Mouse (Mus musculus) olfactory bulb, adult 2 months (tissue): ENCODE data around the gene Tpst2. TPM values are rescaled to one million over a fixed set of nuclear protein-coding genes. Genes with fewer than 3 reads are reported as not detected.
A peak's percentile ranks its signal among the peaks of the same experiment; 100 is the strongest.

Source experiments
- H3K27ac ChIP-seq: fragments of 200-500 bp; 2 replicates; pipeline ENCODE4 v1.5.1; 2012; ENCODE audit warnings: low read depth, low read length; ENCODE audit not compliant: insufficient read depth
- H3K4me1 ChIP-seq: fragments of 200-500 bp; 2 replicates; pipeline ENCODE4 v1.6.1; 2012; ENCODE audit warnings: low read length; ENCODE audit not compliant: control insufficient read depth, insufficient read depth
- H3K4me3 ChIP-seq: fragments of 200-500 bp; 2 replicates; pipeline ENCODE4 v1.5.1; 2012; ENCODE audit warnings: mild to moderate bottlenecking, low read depth, low read length, moderate library complexity; ENCODE audit not compliant: insufficient read depth
- CTCF ChIP-seq: fragments of 200-500 bp; IDR thresholded peaks from 2 replicates; pipeline ENCODE4 v1.5.1; 2012; ENCODE audit warnings: low read depth, mild to moderate bottlenecking, low read length, moderate library complexity; ENCODE audit not compliant: insufficient read depth
- POLR2A ChIP-seq: fragments of 200-500 bp; IDR thresholded peaks from 2 replicates; pipeline ENCODE4 v1.6.1; 2012; ENCODE audit warnings: mild to moderate bottlenecking, low read depth, low read length, moderate library complexity; ENCODE audit not compliant: insufficient read depth
- WGBS: fragments of 180-500 bp; shearing (Covaris S2); methylation state at CpG from one replicate; pipeline ENCODE4 v1.1.7; 2018; 5-methylcytosine and 5-hydroxymethylcytosine counted together
- polyA plus RNA-seq: library from polyadenylated mRNA; stranded (reverse); fragments of >200 nt; gene quantifications from 2 replicates; pipeline ENCODE4 v1.2.4, GENCODE M21; 2012; ENCODE audit warnings: low replicate concordance; ENCODE audit not compliant: missing spikeins, insufficient read depth, insufficient read length

Gene Tpst2
- polyA plus RNA-seq, 1 experiment: not detected

GRCm38 (mm10) chr5:112323246-112323645 is 46.8 kb downstream of the Tpst2 start:
- WGBS: 89% methylated on average over 6 of the region's 6 CpGs
- TF ChIP-seq POLR2A (no peak), CTCF (no peak)
- Histone ChIP-seq H3K27ac (no peak overlapping the region), H3K4me3 (no peak overlapping the region), H3K4me1 (peaks cover 37% of the 10 kb centered on the region)

GRCm38 (mm10) chr5:112324637-112325545 is 48.4 kb downstream of the Tpst2 start:
- WGBS: 28% methylated on average over 24 of the region's 24 CpGs
- no peak overlapping the region for H3K27ac ChIP-seq

DNA sequence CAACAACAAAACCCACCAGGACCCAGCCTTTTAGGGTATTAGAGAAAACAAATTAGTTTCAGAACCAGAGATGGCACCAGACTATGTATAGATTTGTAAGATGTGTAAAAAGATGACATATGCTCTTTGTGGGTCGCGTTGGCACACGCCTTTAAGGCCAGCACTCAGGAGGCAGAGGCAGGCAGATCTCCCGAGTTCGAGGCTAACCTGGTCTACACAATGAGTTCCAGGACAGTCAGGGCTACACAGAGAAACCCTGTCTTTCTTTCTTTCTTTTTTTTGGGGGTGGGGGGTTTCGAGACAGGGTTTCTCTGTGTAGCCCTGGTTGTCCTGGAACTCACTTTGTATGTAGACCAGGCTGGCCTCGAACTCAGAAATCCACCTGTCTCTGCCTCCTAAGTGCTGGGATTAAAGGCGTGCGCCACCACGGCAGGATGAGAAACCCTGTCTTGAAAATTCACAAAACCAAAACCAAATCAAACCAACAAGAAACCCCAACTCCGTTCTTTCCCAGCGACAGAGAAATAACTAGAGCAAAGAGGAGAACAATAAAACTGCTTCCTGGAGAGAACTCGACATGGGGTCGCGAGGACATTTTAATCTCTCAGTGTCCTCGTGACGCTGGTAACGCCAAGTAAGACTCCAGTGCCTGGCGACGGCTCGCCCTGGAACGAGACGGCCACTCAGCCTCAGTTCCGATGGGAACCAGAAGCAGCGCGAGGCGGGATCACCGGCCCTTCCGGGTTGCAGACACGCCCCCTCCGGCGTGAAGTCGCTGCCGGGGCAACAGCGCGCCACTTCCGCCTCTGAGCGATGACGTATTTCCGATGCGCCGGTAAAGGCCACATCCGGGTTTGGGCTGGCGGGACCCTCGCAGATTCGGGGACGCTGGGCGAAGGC is 49.3 kb downstream of the Tpst2 start, which contains the start of gene Tfip11:
Gene Tfip11, plus strand, starts transcription at position 813 of the 900 bp plus-strand sequence.
- Histone ChIP-seq H3K4me3 (peak within 1 kb of the TSS; percentile 70), H3K4me1 (peaks cover 24% of the 10 kb centered on the region), H3K27ac (peak within 1 kb of the TSS; percentile 52)
- TF ChIP-seq POLR2A (peak; percentile 77), CTCF (no peak)
- 8% methylated on average over 48 of the region's 48 CpGs for WGBS

More at GRCm38 (mm10) chr5:112324637-112325545, 48.4 kb downstream of the Tpst2 start:
- TF ChIP-seq POLR2A: no peak
- TF ChIP-seq CTCF: no peak
- Histone ChIP-seq H3K4me3 (no peak overlapping the region), H3K4me1 (peaks cover 33% of the 10 kb centered on the region)

- H3K4me1 ChIP-seq: peaks cover 19% of the 10 kb centered on the region
- H3K4me3 ChIP-seq: peak overlapping the region; percentile 70
- TF ChIP-seq POLR2A (no peak; the same call in 1 of the 2 replicates), CTCF (no peak)
- 2% methylated on average over 33 of the region's 33 CpGs for WGBS
- H3K27ac ChIP-seq: no peak overlapping the region
Observed at GRCm38 (mm10) chr5:112326446-112327009, 50.0 kb downstream of the Tpst2 start.

DNA sequence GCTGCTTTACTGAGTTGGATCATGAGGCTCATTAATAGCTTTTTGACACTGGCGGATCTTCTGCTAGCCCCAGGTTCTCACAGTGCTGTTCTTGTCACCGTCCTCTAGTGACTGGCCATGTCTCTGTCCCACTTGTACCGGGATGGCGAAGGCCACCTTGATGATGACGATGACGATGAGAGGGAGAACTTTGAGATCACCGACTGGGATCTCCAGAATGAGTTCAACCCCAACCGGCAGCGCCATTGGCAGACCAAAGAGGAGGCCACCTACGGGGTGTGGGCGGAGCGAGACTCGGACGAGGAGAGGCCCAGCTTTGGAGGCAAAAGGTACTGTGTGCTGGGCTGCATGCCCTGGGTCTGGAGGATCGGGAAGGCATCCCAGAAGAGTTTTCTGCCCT is 51.4 kb downstream of the Tpst2 start:
- TF ChIP-seq POLR2A (no peak), CTCF (no peak)
- Histone ChIP-seq H3K4me1 (peaks cover 17% of the 10 kb centered on the region), H3K4me3 (no peak overlapping the region), H3K27ac (no peak overlapping the region)
- 86% methylated on average over 15 of the region's 15 CpGs for WGBS

GRCm38 (mm10) chr5:112329805-112330564 is 53.5 kb downstream of the Tpst2 start:
- Histone ChIP-seq H3K4me1 (peaks cover 17% of the 10 kb centered on the region), H3K4me3 (no peak overlapping the region), H3K27ac (no peak overlapping the region)
- TF ChIP-seq CTCF (no peak), POLR2A (no peak)
- 90% methylated on average over 14 of the region's 14 CpGs for WGBS

DNA sequence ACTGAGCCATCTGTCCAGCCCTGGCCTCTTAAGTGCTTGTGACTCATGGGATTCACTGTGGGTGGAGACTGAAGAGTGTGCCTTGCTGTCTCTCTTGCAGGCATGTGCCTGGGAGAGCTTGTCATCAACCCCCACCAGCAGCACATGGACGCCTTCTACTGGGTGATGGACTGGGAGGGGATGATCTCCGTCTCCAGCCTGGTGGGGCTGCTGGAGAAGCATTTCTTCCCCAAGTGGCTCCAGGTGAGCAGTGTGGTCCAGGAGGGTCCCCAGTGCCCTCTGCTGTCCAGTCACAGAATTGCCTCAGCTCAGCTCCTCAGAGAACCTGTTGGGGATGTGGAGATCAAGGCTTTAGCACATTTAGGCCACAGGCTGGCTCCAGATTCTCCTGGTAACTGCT is 59.0 kb downstream of the Tpst2 start:
- Histone ChIP-seq H3K27ac (no peak overlapping the region), H3K4me3 (no peak overlapping the region), H3K4me1 (no peaks in the 10 kb centered on the region)
- TF ChIP-seq CTCF (0 out of 2 replicates have a peak, but pooled peaks have one; percentile 39), POLR2A (no peak)
- 21% methylated on average over 2 of the region's 2 CpGs for WGBS

DNA sequence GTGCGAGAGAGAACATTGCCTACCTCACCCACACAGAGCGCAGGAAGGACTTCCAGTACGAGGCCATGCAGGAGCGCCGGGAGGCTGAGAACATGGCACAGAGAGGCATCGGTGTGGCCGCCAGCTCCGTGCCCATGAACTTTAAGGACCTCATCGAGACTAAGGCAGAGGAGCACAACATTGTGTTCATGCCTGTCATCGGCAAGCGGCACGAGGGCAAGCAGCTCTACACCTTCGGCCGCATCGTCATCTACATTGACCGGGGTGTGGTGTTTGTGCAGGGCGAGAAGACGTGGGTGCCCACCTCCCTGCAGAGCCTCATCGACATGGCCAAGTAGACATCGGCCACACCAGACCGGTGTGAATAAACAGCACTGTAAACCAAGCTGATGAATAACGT is 60.5 kb downstream of the Tpst2 start:
- Histone ChIP-seq H3K27ac (no peak overlapping the region), H3K4me1 (0 out of 2 replicates have a peak, but pooled peaks cover 2% of the 10 kb centered on the region), H3K4me3 (no peak overlapping the region)
- 93% methylated on average over 22 of the region's 22 CpGs for WGBS
- TF ChIP-seq CTCF (no peak), POLR2A (no peak)
